Mouse (Mus musculus) forebrain, embryonic 16.5 days (tissue): ENCODE measurements around the gene Mfap3l. TPM values are rescaled to one million over a fixed set of nuclear protein-coding genes. Genes with fewer than 3 reads are reported as not detected.
A peak's percentile ranks its signal among the peaks of the same experiment; 100 is the strongest.

Experiments
- ATAC-seq: fragments of 200-750 bp; cut with Nextera tagmentation; 2 replicates; pipeline ENCODE4 v1.8.0; 2017; ENCODE audit warnings: mild to moderate bottlenecking, moderate library complexity
- H3K27ac ChIP-seq: fragments of 300-500 bp; sonication (generic); 2 replicates; pipeline ENCODE4 v1.5.1; 2014; ENCODE audit warnings: low read length, control low read depth
- H3K27me3 ChIP-seq: fragments of 300-500 bp; sonication (generic); replicated peaks from 2 replicates; pipeline ENCODE4 v1.6.1; 2014; ENCODE audit warnings: low read length; ENCODE audit not compliant: control insufficient read depth, insufficient read depth
- H3K36me3 ChIP-seq: fragments of 300-500 bp; sonication (generic); 2 replicates; pipeline ENCODE4 v1.6.1; 2014; ENCODE audit not compliant: control insufficient read depth, insufficient read depth
- H3K4me1 ChIP-seq: fragments of 300-500 bp; sonication (generic); replicated peaks from 2 replicates; pipeline ENCODE4 v1.6.1; 2014; ENCODE audit warnings: low read length; ENCODE audit not compliant: control insufficient read depth, insufficient read depth
- H3K4me2 ChIP-seq: fragments of 300-500 bp; sonication (generic); 2 replicates; pipeline ENCODE4 v1.6.1; 2014; ENCODE audit warnings: mild to moderate bottlenecking, low read length, control low read depth
- H3K4me3 ChIP-seq: fragments of 300-500 bp; sonication (generic); replicated peaks from 2 replicates; pipeline ENCODE4 v1.5.1; 2014; ENCODE audit warnings: mild to moderate bottlenecking, low read length, control low read depth
- H3K9ac ChIP-seq: fragments of 300-500 bp; sonication (generic); replicated peaks from 2 replicates; pipeline ENCODE4 v1.6.1; 2014; ENCODE audit warnings: low read depth, low read length, control low read depth
- H3K9me3 ChIP-seq: fragments of 300-500 bp; sonication (generic); 2 replicates; pipeline ENCODE4 v1.6.1; 2016; ENCODE audit warnings: low read length; ENCODE audit not compliant: control insufficient read depth
- WGBS: fragments of 180-500 bp; shearing (Covaris S2); extraction: QIAGEN DNeasy Blood & Tissue Kit; methylation state at CpG from one replicate; pipeline ENCODE4 v1.1.7; 2014; 5-methylcytosine and 5-hydroxymethylcytosine counted together
- polyA plus RNA-seq: library from polyadenylated mRNA; unstranded; fragments of >200 nt; fragmentation: Nextera tagmentation; extraction: Ambion mirVana; gene quantifications from 2 replicates; pipeline ENCODE4 v1.2.1, GENCODE M21; 2015

The Mfap3l gene
- polyA plus RNA-seq, 1 experiment from 2014 or later: 1.7 TPM

DNA sequence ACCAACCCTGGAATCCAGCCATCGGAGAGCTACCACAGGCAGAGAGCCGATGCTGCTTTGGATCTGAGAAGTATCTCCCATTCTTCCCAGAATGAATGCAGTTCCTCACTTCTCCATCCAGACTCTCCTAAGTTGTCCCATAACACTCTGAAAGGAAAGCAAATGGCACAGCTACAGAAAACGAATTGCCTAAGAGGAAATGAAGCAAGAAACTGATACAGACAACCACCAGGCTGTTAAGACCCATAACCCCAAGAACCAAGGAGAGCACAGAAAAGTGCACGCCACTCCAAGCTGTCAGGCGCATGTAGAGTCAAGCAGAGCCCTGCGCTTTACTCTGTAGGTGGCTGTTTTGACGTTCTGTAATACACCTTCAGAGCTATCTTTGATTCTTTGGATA is 7.9 kb upstream of the Mfap3l start:
- Histone ChIP-seq H3K27me3 (no peaks in the 10 kb centered on the region), H3K4me2 (no peak overlapping the region), H3K4me1 (no peaks in the 10 kb centered on the region), H3K36me3 (no peaks in the 10 kb centered on the region), H3K9ac (no peak overlapping the region), H3K27ac (no peak overlapping the region), H3K9me3 (no peaks in the 10 kb centered on the region), H3K4me3 (no peak overlapping the region)
- no peak for ATAC-seq
- WGBS: 88% methylated on average over 7 of the region's 7 CpGs

DNA sequence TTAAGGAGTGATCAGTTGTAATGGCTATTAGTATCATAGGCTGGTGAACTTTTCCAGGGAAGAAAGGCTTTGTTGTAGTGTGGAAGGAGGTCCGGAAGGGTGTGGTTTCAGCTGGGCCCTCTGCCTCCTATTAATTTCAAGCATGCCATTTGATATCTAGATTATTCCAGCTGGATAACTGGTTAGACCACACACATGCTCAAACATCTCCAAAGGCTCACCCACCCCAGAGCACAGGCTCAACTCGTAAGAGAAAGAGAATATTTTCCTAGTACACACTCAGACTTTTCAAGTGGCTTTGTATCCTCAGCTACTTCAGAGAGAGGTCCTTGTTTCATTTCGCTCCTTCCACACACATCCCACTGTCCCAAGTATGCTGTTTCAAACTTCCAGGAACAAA is 4.7 kb upstream of the Mfap3l start:
- no peak for ATAC-seq
- Histone ChIP-seq H3K27me3 (no peaks in the 10 kb centered on the region), H3K4me3 (no peak overlapping the region), H3K36me3 (no peaks in the 10 kb centered on the region), H3K4me2 (no peak overlapping the region), H3K4me1 (peaks cover 9% of the 10 kb centered on the region), H3K27ac (no peak overlapping the region), H3K9me3 (no peaks in the 10 kb centered on the region), H3K9ac (no peak overlapping the region)
- 41% methylated on average over 3 of the region's 3 CpGs for WGBS

DNA sequence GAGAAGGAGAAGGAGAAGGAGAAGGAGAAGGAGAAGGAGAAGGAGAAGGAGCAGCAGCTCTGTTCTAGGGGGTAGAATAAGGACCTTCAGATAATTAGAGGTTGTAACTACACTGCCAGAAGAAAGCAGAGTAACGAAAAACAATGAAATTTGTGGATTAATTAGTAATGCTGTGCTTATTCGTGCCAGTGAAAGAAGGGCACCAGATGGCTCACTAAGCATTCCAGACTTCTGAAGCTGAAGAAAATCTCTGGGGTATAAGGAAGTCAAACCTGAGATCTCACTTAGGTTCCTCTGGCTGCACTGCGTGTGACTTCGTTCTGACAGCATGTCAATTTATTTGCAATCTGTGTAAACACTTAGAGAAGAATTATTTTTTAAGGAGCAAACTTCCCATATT is 3.6 kb upstream of the Mfap3l start:
- Histone ChIP-seq H3K27ac (no peak overlapping the region), H3K4me1 (peaks cover 15% of the 10 kb centered on the region), H3K36me3 (no peaks in the 10 kb centered on the region), H3K4me2 (no peak overlapping the region), H3K9me3 (no peaks in the 10 kb centered on the region), H3K4me3 (no peak overlapping the region), H3K27me3 (0 out of 2 replicates have a peak, but pooled peaks cover 1% of the 10 kb centered on the region), H3K9ac (no peak overlapping the region)
- WGBS: 41% methylated on average over 4 of the region's 4 CpGs
- no peak for ATAC-seq

DNA sequence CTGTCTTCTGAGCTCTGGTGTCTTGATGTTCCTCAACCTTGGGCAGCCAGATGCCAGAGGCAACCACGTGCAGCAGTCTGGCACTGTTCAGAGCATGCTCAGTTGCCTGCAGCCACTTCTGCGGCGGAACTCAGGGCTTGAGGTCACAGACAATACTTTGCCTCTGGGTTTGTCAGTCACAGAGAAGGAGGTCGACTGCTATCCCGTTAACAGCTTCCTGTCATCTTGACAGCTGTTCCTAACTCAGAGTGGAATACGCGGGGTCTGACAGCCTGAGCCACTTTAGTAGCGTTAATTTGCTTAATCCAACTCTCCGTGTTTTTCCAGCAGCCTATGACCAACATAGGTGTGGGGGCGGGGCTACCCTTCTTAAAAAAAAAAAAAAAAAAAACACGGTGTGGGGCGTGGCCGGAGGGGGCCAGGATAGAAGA is 1.1 kb upstream of the Mfap3l start:
- Histone ChIP-seq H3K27ac (no peak overlapping the region), H3K27me3 (0 out of 2 replicates have a peak, but pooled peaks cover 3% of the 10 kb centered on the region), H3K9me3 (no peaks in the 10 kb centered on the region), H3K4me1 (peaks cover 15% of the 10 kb centered on the region), H3K4me3 (peak overlapping the region; percentile 45), H3K4me2 (peak overlapping the region; percentile 97), H3K9ac (0 out of 2 replicates have a peak overlapping the region, but pooled peaks have one; percentile 16), H3K36me3 (no peaks in the 10 kb centered on the region)
- under 1% methylated on average over 13 of the region's 13 CpGs for WGBS
- ATAC-seq: peak; percentile 24

DNA sequence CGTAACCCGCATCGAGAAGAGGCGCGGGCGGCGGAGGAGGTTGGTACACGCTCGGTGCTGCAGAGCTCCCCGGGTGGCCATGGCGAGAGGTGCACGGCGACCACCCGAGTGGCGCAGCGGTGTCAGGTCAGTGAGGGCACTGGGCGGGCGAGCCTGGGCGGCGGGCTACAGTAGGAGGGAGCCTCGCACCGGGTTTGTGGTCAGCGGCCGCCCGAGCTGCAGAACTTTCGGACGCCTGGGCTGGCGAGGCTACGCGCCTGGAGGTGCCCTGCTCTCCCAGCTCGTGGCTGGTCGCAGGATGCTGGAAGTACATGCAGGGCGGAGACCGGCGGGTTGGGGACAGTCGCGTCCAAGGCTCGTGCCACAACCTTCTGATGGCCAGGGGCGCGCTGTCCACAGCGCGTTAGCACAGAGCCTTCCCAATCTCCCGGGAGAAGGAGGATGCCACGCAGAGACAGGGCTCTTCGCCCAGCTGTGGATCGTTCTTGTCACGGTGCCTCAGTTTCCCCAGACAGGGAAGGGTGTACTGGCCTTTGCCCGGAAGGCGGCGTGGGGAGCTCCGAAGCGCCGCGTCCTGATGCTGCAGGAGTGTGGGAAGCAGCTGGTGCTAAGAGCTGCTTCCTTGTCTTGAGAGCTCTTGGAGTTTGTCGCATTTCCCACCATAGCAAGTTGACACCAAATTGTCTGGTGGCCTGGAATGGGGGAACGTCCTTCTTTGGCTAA is 467 bp downstream of the Mfap3l start:
- under 1% methylated on average over 56 of the region's 56 CpGs for WGBS
- H3K4me3 ChIP-seq: peak overlapping the region; percentile 58
- H3K36me3 ChIP-seq: no peaks in the 10 kb centered on the region
- no peak overlapping the region for H3K27ac ChIP-seq
- H3K27me3 ChIP-seq: 0 out of 2 replicates have a peak, but pooled peaks cover 3% of the 10 kb centered on the region
- H3K9ac ChIP-seq: peak overlapping the region; percentile 60
- peak; percentile 1; the same call in 1 of the 2 replicates for ATAC-seq
- peaks cover 15% of the 10 kb centered on the region for H3K4me1 ChIP-seq
- no peaks in the 10 kb centered on the region for H3K9me3 ChIP-seq
- H3K4me2 ChIP-seq: peak overlapping the region; percentile 97

DNA sequence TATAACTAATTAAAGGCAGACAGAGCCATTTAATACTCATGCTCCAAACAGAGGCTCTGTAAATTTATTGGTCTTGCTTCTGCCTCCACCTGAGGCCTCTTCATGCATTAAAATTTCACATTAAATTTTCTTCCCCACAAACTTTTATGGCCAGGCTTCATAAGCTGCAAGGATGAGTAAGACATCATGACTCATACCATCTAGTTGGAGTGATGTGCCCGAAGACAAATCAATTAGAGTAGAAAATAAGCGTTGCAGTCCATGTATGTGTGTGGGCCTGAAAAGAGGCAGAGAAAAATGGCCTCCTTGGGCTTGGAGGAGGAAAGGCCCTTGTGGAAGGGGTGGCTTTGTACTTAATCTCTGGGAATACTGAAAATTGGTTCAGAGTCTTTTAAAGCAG is 2.3 kb downstream of the Mfap3l start:
- 90% methylated on average over 2 of the region's 2 CpGs for whole genome bisulfite sequencing
- ATAC-seq: no peak
- no peak overlapping the region for H3K4me2 ChIP-seq
- H3K27me3 ChIP-seq: 0 out of 2 replicates have a peak, but pooled peaks cover 3% of the 10 kb centered on the region
- H3K36me3 ChIP-seq: no peaks in the 10 kb centered on the region
- H3K9me3 ChIP-seq: no peaks in the 10 kb centered on the region
- H3K4me1 ChIP-seq: peaks cover 15% of the 10 kb centered on the region
- H3K9ac ChIP-seq: no peak overlapping the region
- no peak overlapping the region for H3K4me3 ChIP-seq
- H3K27ac ChIP-seq: no peak overlapping the region

DNA sequence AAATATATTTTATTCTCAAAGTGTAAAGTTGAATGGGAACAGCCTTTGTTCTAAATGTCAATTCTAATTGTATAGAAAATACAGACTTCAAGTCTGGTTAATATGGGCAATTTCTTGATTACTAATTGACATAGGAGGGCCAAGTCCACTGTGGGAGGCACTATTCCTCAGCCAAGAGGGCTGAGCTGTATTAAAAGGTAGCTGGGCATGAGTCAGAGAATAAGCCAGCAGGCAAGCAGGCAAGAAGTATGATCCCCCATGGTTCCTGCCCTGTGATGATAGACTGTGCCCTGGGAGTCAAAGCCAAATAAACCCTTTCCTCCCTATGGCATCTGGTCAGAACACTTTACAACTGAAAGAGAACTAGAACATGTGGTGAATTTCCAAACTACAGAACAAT is 3.2 kb downstream of the Mfap3l start:
- H3K4me3 ChIP-seq: no peak overlapping the region
- H3K4me2 ChIP-seq: no peak overlapping the region
- H3K4me1 ChIP-seq: peaks cover 13% of the 10 kb centered on the region
- no peak overlapping the region for H3K27ac ChIP-seq
- no peaks in the 10 kb centered on the region for H3K9me3 ChIP-seq
- no peaks in the 10 kb centered on the region for H3K36me3 ChIP-seq
- no peak for ATAC-seq
- H3K9ac ChIP-seq: no peak overlapping the region
- 0 out of 2 replicates have a peak, but pooled peaks cover 3% of the 10 kb centered on the region for H3K27me3 ChIP-seq

DNA sequence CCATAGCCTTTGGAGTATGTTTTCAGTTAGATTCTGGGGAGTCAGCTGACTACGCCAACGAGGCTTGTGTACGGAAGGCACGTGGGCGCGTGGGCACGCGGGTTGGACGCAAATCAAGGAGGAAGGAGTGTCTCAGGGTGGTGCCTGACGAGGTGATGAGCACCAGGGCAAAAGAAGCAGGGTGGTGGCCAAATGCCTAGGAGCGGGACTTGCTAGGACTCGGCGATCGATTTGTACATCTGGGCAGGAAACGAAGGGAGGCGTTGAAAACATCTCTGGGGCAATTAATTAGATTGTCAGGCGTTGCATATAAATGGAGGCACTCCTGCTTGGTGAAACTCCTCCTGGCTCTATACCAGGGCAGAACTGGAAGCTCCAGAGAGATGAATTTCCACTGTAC is 7.4 kb downstream of the Mfap3l start:
- ATAC-seq: no peak
- Histone ChIP-seq H3K4me2 (no peak overlapping the region), H3K36me3 (no peaks in the 10 kb centered on the region), H3K27ac (no peak overlapping the region), H3K4me3 (no peak overlapping the region), H3K9ac (no peak overlapping the region), H3K27me3 (no peaks in the 10 kb centered on the region), H3K4me1 (no peaks in the 10 kb centered on the region), H3K9me3 (no peaks in the 10 kb centered on the region)
- 86% methylated on average over 17 of the region's 17 CpGs for WGBS

DNA sequence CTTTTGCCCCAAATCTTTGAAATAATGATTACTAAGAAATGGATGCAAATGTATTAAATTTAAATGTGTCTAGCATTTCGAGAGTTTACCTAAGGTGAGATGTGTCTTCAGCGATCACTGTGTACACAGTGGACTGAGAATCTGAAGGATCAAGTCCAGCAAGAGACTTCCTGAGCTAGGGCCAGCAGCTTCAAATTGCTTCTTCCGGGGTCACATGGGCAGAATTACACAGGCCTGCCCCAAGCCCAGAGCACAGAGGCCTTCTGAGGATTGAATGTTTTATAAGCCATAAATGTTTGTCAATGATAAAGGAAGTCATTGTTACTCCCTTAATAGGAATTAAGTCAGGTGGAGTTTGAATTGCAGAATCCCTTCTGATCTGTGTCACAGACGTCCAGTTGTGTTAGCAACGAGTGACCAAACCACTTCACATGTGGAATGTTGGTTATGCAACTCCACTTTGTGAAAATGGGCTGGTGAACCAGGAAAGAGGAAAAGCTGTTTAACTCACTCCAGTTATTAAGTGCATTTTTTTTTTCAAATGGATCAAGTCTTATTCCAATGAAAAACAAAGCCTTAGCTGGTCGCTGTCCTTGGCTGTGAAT is 10.9 kb downstream of the Mfap3l start:
- Histone ChIP-seq H3K4me2 (no peak overlapping the region), H3K27me3 (no peaks in the 10 kb centered on the region), H3K4me1 (no peaks in the 10 kb centered on the region), H3K27ac (no peak overlapping the region), H3K9me3 (no peaks in the 10 kb centered on the region), H3K36me3 (no peaks in the 10 kb centered on the region), H3K9ac (no peak overlapping the region), H3K4me3 (no peak overlapping the region)
- 75% methylated on average over 6 of the region's 6 CpGs for WGBS
- ATAC-seq: no peak
